Mouse (Mus musculus): ENCODE results near the gene Usp48.
"Not testable (repeated sequence)": the region's sequence is repeated elsewhere in the genome, so short reads cannot be mapped to it uniquely, and the experiment has no call there.

Usp48 gene

DNA sequence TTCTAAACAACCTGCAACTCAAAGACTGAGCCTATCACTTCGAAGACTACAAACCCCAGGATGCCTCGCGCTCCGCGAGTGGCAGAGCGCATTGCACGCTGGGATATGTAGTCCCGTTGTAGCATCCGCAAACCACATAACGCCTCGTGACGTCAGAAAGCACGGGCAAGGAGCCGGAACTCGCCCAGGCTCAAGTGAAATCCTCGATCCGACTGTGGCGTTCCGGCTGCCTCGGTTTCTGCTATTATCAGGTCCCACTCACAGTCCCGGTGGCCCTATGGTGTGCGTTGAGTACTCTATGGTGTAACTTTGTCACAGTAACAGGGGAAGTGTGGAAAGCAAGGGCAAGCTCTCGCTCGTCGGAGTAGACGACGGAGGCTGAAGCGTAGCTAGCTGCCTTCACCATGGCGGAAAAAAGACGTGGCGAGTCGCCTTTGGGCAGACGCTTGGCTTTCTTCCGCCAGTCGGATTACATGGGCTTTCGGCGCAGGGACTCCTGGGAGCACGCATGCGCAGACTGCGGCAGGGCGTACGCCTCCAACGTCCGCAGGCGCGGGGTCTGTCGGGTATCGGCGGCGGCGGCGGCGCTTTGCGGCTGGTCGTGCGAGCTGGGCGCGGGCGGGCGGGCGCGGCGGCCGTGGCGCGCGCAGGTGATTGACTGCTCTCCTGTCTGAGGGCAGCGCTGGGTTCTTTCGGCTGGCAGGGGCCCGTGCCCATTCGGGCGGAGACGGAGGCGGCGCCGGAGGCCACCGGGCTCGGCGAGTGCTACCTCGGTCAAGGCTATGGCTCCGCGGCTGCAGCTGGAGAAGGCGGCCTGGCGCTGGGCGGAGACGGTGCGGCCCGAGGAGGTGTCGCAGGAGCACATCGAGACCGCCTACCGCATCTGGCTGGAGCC is at the start of gene Usp48:
Usp48 (plus strand) TSS at position 155 of the 895 bp plus-strand sequence.
- DNase-seq (ENCODE audit: low read depth, low spot score): peak; percentile 99

DNA sequence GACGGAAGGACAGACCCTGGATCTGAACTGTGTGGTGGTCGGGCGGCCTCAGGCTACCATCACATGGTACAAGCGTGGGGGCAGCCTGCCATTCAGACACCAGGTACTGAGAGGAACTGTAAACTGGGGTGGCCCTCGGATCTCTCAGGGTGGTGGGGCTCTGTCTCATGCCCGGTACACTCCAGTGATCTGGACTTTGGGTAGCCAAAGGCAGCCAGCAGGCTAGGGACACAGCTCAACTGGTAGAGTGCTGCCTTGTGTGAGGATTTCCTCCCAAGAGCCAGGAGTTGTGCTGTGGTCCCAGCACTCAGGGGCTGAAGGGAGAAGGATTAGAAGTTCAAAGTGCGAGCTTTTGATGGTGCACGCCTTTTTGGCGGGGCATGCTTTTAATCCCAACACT is 48.0 kb upstream of the Usp48 start:
- no peak for DNase-seq (ENCODE audit: low read depth, low spot score)

GRCm38 (mm10) chr4:137546003-137546525 is 47.5 kb upstream of the Usp48 start:
- DNase-seq (ENCODE audit: low read depth, low spot score): peak; percentile 76

GRCm38 (mm10) chr4:137553466-137553865 is 40.1 kb upstream of the Usp48 start:
- DNase-seq (ENCODE audit: low read depth, low spot score): peak; percentile 68

- no peak for DNase-seq (ENCODE audit: low read depth, low spot score)
Observed at GRCm38 (mm10) chr4:137556673-137557210, 36.8 kb upstream of the Usp48 start.

- DNase-seq (ENCODE audit: low read depth, low spot score): no peak
Observed at GRCm38 (mm10) chr4:137569873-137570272, 23.7 kb upstream of the Usp48 start.

GRCm38 (mm10) chr4:137574469-137574868 is 19.1 kb upstream of the Usp48 start, which contains the start of gene Ldlrad2:
Gene Ldlrad2, minus strand, starts transcription at chr4:137574569.
- no peak for DNase-seq (ENCODE audit: low read depth, low spot score)

DNA sequence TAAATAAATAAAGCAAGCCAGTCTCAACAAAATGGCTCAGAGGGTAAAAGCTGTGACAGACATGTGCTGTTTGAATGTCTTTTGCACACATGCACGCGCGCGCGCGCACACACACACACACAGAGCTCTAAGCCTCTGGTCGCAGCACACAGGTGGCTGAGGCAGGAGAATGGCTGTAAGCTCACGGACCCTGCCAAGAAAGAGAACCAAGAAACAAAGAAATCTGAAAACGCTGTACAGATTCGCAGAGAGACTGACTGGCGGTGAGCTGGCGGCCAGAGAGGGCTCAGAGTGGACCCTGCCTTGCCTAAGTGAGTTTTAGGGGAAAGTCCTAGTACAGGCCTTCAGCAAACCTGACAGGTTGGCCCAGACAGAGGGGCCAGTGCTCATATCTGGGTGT is 16.1 kb upstream of the Usp48 start:
- no peak for DNase-seq (ENCODE audit: low read depth, low spot score)

GRCm38 (mm10) chr4:137578181-137578845 is 15.2 kb upstream of the Usp48 start:
- DNase-seq (ENCODE audit: low read depth, low spot score): peak; percentile 75

DNA sequence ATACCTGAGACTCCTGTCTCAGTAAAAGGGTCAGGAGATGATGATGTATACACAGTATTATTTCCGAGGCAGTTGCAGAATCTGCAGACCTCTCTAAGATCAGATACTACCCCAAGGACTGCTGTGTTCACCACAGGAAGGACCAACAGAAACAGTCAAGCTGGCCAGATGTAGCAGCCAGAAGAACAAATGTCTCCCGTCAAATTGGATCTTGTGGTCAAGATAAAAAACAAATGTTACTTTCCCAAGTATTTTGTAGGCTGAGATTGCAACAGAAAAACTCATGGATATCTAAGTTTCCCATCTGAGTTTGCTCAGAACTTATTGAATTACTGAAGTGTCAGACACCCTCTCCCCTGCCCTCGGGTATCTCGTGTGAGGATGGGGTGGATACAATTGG is 13.8 kb upstream of the Usp48 start:
- DNase-seq (ENCODE audit: low read depth, low spot score): no peak

- no peak for DNase-seq (ENCODE audit: low read depth, low spot score)
Observed at GRCm38 (mm10) chr4:137580299-137580698, 13.3 kb upstream of the Usp48 start.

GRCm38 (mm10) chr4:137581815-137582214 is 11.7 kb upstream of the Usp48 start:
- DNase-seq (ENCODE audit: low read depth, low spot score): no peak

DNA sequence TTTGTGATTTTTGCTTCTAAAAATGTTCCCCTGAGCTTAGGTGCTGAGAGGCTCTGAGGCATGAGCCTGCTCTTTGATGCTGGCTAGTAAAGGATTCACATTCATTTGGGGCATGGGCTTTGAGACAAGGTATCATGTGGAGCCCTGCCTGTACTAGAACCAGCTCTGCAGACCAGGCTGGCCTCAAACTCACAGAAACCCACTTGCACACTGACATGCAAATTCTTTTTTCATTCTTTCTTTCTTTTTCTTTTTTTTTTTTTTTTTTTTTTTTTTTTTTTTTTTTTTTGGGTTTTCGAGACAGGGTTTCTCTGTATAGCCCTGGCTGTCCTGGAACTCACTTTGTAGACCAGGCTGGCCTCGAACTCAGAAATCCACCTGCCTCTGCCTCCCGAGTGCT is 4.5 kb upstream of the Usp48 start:
- not testable (repeated sequence) for DNase-seq (ENCODE audit: low read depth, low spot score)

DNA sequence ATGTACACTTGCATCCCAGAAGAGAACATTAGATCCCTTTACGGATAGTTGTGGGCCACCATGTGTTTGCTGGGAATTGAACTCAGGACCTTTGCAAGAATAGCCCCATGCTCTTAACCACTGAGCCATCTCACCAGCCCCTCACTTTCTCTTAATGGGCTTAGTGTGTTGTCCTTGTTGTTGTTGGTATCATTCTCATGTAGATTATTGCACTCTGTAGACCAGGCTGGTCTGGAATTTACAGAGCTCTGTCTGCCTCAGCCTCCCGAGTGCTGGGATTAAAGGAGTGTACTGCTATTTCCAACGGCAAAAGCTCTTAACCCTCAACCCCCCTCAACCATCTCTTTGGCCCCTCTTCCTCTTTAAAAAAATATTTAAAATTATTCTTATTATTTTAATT is 4.0 kb upstream of the Usp48 start:
- DNase-seq (ENCODE audit: low read depth, low spot score): no peak

DNA sequence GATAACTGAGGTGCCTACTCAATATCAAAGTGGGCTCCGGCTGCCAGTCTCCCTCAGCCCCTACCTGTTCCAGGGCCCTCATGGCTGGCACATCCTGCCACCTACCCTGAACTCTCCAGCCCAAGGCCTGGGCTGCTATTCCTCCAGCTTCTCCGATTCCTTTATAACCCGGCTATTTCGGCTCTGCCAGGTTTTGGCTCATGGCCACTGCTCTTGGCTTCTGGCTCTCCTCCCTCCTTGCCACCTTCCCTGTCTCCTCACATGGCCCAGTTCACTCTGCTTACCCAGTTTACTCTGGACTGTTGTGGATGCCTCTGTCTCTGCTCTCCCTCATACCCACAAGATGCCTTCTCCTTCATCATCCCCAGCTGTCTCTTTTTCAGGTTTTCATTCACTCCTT is 2.6 kb upstream of the Usp48 start:
- no peak for DNase-seq (ENCODE audit: low read depth, low spot score)

GRCm38 (mm10) chr4:137594496-137595270 is 1.1 kb downstream of the Usp48 start:
- peak; percentile 76 for DNase-seq (ENCODE audit: low read depth, low spot score)

GRCm38 (mm10) chr4:137597098-137597630 is 3.6 kb downstream of the Usp48 start:
- DNase-seq (ENCODE audit: low read depth, low spot score): no peak

DNA sequence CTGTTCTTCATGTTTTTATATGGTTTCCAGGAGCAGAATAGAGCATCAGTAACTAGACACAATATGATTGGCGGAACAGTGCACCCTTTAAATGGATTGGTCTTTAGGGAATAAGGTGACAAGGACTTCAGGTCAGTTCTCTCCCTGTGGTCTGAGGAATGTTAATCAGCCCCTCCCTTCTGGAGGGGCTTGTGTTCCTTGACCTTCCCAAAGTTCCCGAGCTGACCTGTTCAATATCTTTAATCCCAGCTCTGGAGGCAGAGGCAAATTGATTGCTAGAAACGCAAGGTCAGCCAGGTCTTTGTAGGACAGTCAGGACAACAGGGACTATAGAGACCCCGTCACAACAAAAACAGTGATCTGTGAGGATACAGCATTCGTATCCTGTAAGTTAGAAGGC is 5.0 kb downstream of the Usp48 start:
- DNase-seq (ENCODE audit: low read depth, low spot score): no peak

DNA sequence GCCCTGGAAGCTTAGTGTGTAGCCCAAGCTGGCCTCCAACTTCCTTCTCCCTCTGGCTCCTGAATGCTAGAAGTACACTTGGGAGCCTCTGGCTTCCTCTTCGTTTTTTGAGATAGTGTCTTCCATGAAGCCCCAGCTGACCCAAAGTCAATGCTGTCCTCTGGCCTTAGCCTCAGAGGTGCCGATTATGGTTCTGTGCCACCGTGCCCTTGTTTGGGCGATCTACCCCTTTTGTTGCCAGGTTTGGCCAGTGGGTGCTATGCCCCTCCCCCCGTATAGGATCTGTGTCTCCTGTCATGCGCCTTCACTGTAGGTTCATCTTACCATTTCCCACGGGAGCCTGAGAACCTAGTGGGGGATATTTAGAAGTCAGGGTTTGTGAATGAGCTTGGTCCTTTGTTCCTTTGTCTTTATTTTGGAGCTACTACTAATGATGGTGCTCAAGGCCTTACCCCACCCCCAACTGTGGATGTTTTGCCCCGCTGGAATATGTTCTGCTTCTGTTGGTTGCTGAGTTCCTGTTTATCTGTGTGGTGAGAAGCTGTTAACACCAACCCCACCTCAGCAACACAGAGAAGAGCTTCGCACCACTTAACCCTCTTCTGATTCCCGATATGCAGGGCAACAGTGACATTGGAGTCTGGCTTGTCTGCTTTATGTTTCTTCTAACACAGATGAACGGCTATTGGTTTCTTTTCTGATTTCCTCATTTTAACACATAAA is 10.1 kb downstream of the Usp48 start:
- no peak for DNase-seq (ENCODE audit: low read depth, low spot score)

- no peak for DNase-seq (ENCODE audit: low read depth, low spot score)
Observed at GRCm38 (mm10) chr4:137607023-137607422, 13.5 kb downstream of the Usp48 start.

DNA sequence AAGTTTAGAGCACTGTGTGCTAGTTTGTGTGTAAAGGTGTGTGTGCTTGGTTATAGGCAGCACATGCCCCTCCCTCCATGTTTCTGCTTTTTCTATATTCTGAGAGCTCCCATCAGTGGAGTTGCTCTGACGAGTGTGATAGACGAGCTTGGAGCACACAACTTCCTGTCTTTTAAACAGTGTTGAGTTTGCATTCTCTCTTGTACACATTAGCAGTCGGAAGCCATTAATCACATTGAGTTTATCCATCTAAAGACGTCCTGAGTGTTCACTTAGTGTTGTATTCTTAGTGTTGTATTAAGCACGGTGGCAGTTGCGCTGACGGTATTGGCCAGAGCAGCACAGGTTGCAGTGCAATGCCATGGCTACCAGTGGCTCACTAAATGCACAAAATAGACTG is 15.7 kb downstream of the Usp48 start:
- no peak for DNase-seq (ENCODE audit: low read depth, low spot score)
